Mouse (Mus musculus): ENCODE measurements around the gene Smco4.
A peak's percentile ranks its signal among the peaks of the same experiment; 100 is the strongest.

Smco4 gene

DNA sequence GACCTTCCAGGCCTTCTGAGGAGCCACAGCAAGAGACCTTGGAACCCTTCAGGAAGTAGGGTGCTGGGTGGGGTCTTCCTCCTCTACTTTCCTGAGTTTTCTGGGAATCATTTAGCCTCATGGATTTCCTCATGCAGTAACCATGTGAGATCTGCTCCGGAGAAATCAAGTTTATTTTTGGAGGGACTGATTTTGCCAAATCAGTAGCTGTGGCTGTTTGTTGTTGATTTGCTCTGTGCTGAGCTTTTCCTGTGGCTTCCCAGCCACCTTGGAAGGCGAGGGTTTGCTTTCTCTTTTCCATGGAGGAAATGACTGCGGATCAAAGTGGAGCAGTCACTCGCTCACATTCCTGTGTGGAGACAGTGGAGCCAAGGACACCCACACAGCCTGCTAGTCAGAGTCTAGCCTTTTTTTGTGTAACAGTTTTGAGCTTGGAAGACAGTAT lies 14.2 kb downstream of the Smco4 start:
- DNase-seq (ENCODE audit: low spot score in 2 of 2) = no peak

DNA sequence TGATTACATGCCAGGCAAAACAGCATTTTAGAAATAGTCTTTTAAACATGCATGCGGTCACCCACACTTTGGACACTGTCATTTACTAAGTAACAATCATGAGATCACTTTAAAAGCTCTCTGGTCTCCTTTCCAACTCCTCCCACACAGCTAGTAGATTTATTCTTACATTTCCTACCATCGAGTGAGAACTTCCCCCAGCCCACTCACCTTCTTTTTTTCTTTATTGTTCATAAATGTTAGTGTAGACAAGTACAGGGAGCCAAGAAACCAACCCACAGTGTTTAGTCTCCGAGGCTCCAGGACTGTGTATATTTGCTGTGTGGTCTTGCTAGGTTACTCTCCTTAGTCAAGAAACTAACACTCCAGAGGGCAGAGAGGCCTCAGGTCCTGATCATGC lies 16.1 kb downstream of the Smco4 start:
- DNase-seq (ENCODE audit: low spot score in 2 of 2) = no peak

DNA sequence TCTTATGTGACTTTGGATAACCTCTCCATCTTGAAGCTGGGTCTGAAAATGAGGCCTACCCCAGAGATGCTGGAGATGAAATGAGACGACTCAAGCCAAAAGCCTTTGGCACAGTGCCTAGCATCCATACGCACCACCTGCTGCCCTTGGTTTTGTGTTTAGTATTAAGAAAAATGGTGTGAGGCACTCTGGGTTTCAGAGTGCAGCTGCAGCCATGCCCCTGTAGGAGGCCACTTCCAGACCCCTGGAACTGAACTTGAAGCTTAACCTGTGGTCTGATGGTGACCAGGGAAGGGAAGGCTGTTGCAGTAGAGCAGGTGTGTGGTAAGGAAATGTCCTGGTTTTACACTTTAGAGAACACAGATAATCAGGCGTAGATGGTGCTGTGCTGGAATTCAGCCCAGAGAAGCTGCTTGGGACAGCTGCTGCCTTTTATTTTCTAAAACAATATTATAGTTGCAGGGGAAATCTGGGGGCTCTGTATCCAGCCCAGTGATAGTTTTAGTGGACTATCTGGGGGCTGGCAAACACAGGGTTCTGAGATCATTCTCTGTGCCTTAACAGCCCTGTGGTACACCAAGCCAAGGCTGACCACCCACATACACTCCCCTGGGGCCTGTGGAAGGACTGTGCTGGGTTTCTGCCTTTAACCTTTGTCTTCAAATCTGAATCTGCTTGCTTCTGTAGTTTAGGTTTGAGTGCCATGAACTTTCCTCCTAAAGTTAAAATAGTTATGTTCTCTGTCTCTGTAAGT lies 17.5 kb downstream of the Smco4 start:
- DNase-seq (ENCODE audit: low spot score in 2 of 2) = no peak

DNA sequence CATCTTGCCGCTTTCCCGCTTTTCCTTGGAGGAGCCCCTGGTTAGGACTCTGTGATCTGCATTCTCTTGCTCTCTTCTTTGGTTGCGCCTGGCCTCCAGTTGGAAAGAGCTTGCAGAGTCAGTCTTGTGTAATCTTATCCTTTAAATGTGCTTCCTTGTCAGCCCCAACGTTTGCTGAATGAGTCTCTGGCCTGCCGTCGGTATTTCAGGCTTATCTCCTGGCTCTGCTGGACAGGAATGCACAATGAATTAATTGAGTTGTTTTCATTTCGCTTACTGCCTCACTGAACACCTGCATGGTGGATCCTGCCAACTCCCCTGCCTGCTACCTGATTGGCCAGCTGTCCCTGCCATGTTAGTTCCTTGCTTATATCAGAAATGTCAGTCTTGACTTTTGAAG lies 19.7 kb downstream of the Smco4 start:
- DNase-seq (ENCODE audit: low spot score in 2 of 2) = no peak

DNA sequence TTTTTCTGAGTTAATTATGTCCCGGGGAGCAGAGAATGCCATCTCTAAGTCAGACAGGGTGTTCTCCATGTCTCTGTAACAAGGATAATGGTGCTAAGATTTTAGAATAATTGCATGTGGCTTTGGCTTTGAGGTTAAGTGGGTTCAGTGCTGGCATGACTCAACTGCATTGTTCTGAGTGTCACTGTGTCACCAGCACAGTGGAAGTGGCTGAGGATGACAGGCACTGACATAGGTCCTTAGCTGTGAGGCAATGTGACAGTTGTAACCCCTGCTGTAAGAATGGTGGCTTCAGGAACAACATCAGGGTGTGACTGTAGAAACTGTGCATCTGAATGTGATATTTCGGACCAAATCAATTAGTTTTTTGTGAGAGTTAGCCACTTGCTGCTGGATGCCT lies 22.8 kb downstream of the Smco4 start:
- no peak for DNase-seq (ENCODE audit: low spot score in 2 of 2)

DNA sequence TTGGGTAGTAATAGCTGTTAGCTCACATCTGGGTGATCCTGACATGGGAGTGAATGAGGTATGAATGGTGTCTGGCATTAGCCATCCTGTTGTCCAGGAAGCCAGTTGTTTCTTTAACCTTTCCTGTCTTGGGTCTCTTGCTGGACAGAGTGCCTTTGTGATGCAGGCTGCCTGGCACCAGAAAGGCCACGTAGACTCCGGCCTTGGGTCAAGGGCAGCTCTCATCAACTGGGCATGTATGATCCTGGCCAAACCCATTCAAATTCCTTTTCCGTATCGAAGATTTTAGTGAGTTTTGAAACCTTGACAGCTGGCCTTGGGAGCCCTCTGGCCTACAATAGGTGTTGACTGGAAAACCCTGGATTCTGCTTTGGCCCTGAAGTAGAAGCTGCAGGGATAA lies 24.7 kb downstream of the Smco4 start:
- DNase-seq (ENCODE audit: low spot score in 2 of 2) = no peak

DNA sequence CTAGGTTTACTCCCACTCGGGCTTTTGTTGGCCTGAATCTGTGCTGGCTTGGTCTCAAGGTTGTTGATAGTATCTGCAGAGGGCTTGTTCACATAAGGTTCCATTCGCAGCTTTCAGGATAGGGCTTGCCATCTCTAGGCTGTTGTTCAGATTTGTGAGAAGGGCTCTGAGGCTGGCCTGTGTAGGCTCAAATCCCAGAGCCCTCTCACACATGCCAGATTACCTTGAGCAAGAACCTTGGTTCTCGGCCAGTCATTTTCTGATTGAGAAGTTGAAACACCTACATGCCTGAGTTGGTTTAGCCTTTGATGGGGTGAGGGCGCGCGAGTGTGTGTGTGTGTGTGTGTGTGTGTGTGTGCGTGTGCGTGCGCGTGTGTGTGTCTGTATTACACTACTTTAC lies 29.1 kb downstream of the Smco4 start:
- no peak for DNase-seq (ENCODE audit: low spot score in 2 of 2)

DNA sequence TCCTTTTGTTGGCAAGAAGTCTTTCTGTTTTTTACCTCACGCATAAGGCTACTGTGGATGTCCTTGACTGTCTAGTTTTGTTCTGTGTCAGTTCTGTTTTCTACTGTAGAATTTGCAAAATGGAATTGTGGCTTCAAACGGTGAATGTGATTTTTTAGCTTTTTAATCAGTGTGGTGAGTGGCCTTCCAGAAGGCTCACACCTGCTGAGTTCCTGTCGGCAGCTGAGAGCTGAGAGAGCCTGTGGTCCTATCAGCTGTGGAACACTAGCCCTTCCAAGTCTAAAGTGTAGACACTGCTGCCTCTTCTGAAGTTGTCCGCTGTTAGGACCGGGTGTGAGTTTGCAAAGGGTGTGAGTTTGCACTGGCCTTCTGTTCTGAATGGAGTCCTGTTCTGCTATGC lies 29.7 kb downstream of the Smco4 start:
- DNase-seq (ENCODE audit: low spot score in 2 of 2) = no peak

DNA sequence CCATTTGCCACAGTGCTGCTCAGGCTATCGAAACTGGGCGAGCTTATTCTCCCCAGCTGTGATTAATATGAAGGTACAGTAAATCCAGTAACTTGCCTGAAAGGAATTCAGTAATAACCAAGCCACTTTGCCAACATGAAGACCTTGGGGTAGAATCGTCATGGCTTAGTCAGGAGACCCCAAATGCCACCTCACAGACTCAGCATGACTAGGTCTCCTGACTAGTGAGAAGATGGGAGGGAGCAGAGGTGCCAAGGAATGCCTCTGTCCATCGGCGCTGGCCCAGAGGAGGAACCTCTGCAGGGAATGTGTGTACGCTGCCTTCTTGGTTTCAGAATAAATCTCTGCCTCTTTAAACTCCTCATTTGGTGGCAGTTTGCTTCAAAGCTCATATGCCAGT lies 30.4 kb downstream of the Smco4 start:
- no peak for DNase-seq (ENCODE audit: low spot score in 2 of 2)

DNA sequence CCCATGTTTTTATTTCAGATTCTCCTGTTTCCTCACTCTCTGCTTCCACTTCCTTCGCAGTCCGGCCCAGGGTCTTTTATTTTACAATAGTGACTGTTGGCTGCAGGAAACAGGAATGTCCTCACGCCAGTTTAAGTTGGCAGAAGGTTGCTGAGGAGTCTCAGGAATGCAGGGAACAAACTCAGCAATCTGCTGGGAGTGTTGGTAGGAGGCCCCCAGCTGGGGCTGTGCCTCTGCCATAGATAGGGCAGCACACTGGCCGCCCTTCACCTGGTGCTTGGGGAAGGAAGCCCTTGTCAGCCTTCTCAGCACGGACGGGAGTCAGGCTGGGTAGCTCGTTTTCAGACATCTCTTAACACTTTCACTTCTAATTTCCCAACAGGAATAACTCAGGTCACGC lies 32.0 kb downstream of the Smco4 start:
- no peak for DNase-seq (ENCODE audit: low spot score in 2 of 2)

DNA sequence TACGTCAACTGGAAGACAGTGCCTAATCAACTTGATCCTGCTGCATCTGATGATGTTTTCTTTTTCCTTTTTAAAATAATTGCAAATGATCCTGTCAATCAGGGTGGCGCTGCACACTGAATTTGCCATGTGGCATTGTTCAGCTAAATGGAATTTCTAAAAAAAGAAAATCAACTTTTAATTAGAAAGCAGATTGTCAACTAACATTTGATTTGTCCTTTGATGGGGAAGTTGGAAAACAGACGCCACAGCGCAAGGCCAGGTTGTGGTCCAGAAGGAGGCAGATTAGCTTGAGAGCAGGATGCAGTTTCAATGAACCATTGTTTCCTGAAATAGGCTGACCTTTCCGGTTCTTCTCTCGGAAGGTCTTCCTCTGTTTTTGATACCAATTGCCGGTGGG lies 33.3 kb downstream of the Smco4 start:
- DNase-seq (ENCODE audit: low spot score in 2 of 2) = no peak

DNA sequence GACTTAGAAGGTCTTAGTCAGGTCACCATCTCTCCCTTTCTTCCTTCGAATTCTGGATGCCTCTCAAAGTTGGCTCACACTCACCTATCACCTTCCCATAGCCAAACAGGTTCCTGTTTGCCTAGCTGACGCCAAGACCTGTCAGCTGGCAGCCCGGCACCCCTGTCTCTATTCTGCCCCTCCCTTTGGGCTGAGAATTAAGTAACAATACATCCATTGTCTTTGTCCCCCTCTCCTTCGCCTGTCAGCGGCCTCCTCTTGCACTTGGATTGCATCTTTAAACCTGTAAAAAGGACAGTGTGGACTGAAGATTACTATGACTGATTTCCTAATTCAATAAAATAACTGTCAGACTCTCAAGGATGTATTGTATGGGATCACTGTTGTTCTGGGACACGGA lies 34.6 kb downstream of the Smco4 start:
- DNase-seq (ENCODE audit: low spot score in 2 of 2) = no peak

DNA sequence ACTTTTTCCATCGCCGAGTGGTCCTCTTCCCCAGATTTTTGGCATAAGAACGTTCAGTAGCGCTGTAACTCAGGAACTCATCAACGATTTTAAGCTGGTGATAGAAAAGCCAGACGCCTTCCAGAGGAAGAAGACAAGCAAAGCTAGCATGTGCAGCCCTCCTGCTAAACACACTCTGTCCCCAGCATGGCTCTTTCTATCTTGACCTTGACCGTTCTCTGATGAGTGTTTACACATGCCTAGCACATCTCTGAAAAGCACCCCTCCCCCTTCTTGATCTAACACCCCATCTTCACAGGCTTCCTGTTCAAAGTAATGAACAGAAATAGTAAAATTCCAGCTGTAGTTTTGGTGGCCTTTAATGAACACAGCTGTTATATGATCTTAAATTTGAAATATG lies 35.1 kb downstream of the Smco4 start:
- DNase-seq (ENCODE audit: low spot score in 2 of 2) = no peak

DNA sequence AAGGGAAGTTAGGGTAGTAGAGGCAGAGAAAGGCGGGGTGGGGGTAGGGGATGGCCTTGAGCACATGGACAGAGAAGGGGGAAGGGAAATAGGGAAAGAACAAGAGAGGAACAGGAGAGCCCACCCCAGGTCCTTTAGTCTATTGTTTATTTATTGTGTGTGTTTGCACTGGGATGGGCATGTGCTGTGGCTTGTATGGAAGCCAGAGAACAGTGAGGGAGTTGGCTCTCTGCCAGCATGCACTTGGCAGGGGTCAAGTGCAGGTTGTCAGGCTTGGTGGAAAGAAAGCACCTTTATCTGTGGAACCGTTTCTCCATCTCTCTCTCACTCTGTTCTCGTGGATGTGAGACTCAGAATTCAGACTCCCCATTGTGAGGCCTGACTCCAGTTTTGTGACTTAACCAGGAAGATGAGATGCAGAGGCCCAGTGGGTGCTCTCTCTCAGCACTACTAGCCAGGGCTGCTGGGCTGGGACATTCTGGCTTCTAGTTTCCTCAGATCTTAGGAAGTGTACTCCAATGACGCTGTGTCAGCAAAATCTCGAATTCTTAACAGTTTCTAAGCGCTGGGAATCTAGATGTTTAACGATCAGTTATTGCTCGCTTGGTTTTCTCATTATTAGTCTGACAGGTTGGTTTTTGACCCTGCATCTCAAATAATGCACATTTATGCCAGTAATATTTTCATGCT lies 36.2 kb downstream of the Smco4 start:
- DNase-seq (ENCODE audit: low spot score in 2 of 2) = no peak

DNA sequence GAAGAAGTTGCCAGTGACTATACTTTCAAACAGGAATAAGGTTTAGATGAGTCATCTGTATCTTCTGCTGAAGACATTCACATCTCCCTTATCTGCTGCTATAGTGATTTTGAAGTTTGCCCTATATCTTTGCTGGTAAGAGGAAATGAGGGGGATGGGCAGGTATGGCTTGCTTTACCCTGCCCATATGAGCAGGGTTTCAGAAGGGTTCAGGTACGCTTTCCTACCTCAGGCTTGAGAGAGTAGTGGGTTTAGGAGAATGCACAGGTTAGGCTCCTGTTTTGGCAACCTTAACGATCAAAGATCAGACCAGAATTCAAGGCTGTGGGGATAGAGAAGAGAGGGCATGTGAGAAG lies 36.7 kb downstream of the Smco4 start:
- DNase-seq (ENCODE audit: low spot score in 2 of 2) = peak; percentile 45 to 62

DNA sequence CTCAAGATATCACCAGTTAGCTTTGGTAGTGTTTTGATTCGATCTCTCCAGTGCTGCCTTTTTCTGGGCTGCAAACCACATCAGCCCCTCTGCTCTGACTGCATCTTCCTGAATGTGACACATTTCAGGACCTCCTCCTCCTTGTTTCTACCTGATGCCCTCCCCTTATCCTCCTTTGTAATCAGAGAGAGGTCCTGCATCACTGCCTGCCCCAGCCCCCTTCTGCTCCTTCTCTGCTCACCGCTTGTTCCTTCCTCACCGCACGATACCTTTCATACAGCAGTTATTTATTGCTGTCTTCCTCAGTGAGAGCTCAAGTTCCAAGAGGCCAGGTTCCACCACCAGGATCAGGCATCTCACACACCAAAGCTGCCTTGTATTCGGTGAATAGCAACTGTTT lies 38.0 kb downstream of the Smco4 start:
- DNase-seq (ENCODE audit: low spot score in 2 of 2) = no peak

DNA sequence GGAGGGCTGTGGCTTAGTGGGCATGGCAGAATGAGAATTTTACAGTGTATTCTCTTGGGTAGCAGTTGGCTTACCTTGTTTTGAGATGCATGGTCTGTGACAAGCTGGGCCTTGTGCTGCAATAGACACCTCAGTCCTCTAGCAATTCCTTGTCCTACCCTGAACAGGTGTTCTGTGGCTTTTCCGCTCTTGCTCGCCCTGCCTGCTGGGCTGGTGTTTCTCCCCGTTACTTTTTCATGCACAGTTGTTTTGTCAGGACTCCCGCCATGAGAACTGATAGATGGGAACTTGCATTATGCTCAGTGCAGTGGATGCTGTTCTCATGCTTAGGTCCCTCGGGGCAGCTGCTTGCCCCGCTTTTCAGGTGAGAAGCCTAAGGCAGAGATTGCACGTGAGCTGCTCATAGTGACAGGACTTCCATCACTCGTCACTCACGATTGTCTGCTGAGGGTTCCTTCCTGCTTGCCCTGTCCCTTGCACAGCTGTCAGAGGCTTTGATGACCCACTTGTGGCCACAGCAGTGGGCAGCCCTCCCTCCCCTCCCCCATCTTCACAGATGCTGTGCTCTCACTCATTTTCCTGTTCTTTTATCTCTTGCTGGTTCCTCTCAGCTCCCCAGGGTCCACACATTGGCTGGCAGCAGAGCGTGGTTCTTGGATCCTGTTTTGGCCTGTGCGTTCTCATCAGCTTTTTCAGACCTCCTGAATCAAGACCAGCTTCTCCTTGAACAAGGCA lies 40.3 kb downstream of the Smco4 start:
- DNase-seq (ENCODE audit: low spot score in 2 of 2) = peak; percentile 28 to 35

DNA sequence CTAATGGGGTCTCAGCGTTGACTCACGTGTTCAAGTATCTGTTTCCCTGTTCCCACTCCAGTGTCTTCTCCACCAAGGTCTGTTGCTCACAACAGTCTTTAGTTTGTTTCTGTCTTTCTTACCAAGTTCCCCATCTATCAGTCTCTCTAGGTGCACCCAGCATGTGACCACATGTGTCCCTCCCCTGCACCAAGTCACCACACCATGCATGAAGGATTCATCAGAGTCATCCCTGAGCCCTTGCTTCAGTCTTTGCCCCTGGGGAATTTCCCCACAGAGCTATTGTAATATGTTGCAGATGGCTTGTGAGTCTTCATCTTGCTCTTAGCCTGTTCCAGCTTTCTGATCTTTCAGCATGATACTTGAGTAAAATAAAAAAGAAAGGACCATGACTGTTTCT lies 40.9 kb downstream of the Smco4 start:
- DNase-seq (ENCODE audit: low spot score in 2 of 2) = no peak

DNA sequence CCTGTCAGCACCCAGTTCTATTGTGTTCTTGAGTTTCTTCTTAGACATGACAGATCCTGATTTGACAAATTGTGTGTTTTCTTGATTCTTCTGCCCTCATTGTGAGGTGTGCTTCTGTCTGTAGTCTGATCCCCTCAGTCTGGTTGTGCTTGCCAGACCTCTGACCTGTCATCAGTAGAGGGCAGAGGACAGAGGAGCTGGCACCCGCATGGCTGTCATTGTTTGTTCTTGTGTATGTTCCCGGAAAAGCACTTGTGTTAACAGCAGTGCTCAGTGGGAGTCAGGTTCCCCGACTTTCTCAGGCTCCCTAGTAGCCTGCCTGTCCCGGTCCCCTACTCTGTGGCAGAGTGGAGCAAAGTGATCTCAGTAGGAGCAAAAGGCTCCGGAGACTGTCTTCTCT lies 42.2 kb downstream of the Smco4 start:
- DNase-seq (ENCODE audit: low spot score in 2 of 2) = no peak

DNA sequence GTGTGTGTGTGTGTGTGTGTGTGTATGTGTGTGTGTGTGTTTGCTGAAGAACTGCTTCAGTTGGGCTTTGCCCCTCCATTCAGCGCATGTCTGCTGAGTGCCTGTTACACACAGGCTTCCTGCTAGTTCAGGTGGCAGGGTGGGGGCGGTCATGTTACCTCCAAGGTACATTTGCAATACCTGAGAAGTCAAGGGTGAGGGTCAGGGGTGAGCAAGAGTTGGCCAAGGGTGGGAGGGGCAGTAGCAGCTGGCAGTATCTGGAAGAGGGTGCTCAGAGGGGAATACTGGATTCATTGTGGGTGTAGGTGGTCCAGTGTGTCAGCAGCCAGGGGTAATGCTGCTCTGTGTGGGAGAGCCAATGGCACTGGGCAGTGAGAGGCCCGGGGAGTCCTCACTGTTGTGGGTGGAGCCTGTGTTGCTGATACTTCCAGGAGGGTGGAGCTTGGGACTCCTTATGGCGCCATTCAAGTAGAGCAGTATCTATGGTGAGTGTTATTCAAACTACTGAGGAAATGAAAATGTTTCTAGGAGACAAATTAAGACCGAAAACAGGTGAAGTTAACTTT lies 43.7 kb downstream of the Smco4 start:
- DNase-seq (ENCODE audit: low spot score in 2 of 2) = no peak

DNA sequence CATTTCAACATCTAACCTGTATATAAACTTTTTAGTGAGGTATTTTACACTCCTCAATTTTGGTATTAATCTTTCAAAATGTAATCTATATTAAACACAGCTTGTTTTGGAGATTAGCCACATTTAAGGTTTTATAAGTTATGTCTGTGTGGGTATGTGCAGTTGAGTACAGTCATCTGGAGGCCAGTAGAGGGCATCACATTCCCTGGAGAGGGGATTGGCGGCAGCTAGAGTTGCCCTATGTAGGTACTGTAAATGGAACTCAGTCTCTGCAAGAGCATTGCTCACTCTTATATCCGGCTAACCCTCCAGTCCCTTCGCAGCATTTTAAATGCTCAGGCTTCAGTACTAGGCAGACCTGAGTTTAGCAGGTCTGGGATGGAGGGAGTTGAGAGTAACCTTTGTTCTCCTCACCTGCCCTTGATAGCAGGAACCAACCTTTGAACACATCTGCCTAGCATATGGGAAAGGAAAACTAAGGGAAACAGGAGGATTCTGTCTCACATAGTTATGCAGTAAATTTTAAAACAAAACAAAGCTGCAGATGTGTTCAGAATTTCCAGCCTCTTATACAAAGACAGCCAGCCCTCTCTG lies 44.3 kb downstream of the Smco4 start:
- DNase-seq (ENCODE audit: low spot score in 2 of 2) = no peak

DNA sequence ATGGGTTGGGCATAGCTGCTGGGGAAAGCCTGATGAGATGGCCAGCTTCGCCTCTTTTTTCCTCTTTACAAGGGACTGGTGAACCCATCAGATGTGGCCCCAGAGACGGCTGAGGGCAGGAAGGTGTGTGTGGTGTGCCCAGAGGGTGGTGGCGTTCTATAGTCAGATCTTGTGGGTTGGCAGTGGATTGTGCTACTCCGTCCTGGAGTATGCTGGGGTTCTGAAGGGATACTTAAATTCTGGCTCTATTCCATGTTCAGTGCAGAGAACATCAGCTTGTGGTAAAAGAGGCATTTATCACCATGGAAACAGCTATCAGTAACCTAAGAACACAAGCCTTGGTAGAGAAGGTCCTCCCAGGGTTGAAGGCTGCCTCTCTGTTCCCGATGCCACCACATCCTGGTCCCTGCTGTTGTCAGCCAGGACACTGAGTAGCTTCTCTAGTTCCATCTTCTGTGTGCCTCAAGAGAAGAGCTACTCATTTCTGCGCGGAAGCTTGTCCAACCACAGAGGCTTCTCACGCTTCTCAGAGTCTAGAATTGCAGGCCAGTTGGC lies 45.8 kb downstream of the Smco4 start:
- DNase-seq (ENCODE audit: low spot score in 2 of 2) = no peak

All from thymus, postnatal 10 days (tissue).